Mouse (Mus musculus): ENCODE data around the gene Tssk4. TPM values are rescaled to one million over a fixed set of nuclear protein-coding genes. Genes with fewer than 3 reads are reported as not detected.

The Tssk4 gene
- polyA plus RNA-seq, 1 experiment = 1.7 TPM

DNA sequence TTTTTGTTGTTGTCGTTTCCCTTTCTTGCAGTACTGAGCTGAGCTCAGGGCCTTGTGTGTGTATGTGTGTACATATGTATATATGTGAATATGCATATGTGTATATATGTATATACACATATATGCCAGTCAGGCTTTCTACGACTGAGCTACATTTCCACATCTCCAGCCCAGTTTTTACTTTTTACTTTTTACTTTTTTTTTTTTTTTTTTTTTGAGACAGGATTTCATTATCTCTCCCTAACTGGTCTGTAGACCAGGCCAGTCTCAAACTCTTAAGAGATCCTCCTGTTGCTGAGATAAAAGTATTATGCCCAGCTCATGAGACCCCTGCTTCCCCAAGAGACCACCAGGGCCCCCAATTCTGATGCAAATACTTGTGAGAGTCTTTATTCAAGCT lies 33.1 kb upstream of the Tssk4 start:
- TF ChIP-seq CTCF (IDR thresholded peaks at IDR 0.05; ENCODE audit: low read depth, low read length) = no peak
- no peak for TF ChIP-seq POLR2A (IDR thresholded peaks at IDR 0.05; ENCODE audit: borderline replicate concordance, low read depth, low read length)
- H3K4me3 ChIP-seq (ENCODE audit: insufficient read depth, low read length) = no peak overlapping the region
- H3K4me1 ChIP-seq (ENCODE audit: control insufficient read depth, insufficient read depth, low read length) = no peaks in the 10 kb centered on the region
- no peak overlapping the region for H3K27ac ChIP-seq (ENCODE audit: insufficient read depth, low read depth, low read length)

DNA sequence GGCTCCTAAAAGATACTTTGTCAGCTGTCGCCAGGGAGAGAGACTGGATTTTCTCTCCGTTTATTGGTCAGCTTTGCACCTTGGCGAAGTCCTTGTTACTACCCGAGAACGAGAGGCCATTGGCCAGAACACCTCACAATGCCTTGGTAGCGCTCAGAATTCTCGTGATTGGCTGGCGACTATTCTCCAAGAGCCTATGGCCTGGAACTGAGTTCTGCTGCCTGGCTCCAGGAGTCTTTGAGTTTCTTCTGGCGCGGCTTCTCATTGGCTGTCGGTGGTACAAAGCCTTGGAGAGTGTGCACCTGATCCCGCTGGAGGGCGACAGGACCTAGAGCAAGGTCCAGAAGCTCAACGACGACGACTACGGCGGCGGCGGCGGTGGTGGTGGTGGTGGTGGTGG lies 32.2 kb upstream of the Tssk4 start, which contains the start of gene Rec8:
Gene Rec8, plus strand, starts transcription at position 216 of the 400 bp plus-strand sequence.
- no peak within 1 kb of the TSS for H3K4me3 ChIP-seq (ENCODE audit: insufficient read depth, low read length)
- H3K27ac ChIP-seq (ENCODE audit: insufficient read depth, low read depth, low read length) = no peak within 1 kb of the TSS
- H3K4me1 ChIP-seq (ENCODE audit: control insufficient read depth, insufficient read depth, low read length) = no peaks in the 10 kb centered on the region
- TF ChIP-seq POLR2A (IDR thresholded peaks at IDR 0.05; ENCODE audit: borderline replicate concordance, low read depth, low read length) (no peak), CTCF (IDR thresholded peaks at IDR 0.05; ENCODE audit: low read depth, low read length) (no peak)

- H3K27ac ChIP-seq (ENCODE audit: insufficient read depth, low read depth, low read length) = no peak overlapping the region
- no peak overlapping the region for H3K4me3 ChIP-seq (ENCODE audit: insufficient read depth, low read length)
- no peaks in the 10 kb centered on the region for H3K4me1 ChIP-seq (ENCODE audit: control insufficient read depth, insufficient read depth, low read length)
- no peak for TF ChIP-seq CTCF (IDR thresholded peaks at IDR 0.05; ENCODE audit: low read depth, low read length)
Observed at GRCm38 (mm10) chr14:55618486-55619195, 31.3 kb upstream of the Tssk4 start.

GRCm38 (mm10) chr14:55628077-55628827 lies 21.7 kb upstream of the Tssk4 start:
- H3K4me3 ChIP-seq (ENCODE audit: insufficient read depth, low read length) = no peak overlapping the region
- no peak for TF ChIP-seq CTCF (IDR thresholded peaks at IDR 0.05; ENCODE audit: low read depth, low read length)
- no peak for TF ChIP-seq POLR2A (IDR thresholded peaks at IDR 0.05; ENCODE audit: borderline replicate concordance, low read depth, low read length)
- H3K27ac ChIP-seq (ENCODE audit: insufficient read depth, low read depth, low read length) = no peak overlapping the region
- H3K4me1 ChIP-seq (ENCODE audit: control insufficient read depth, insufficient read depth, low read length) = no peaks in the 10 kb centered on the region

GRCm38 (mm10) chr14:55629312-55629711 lies 20.7 kb upstream of the Tssk4 start:
- no peak overlapping the region for H3K4me3 ChIP-seq (ENCODE audit: insufficient read depth, low read length)
- TF ChIP-seq CTCF (IDR thresholded peaks at IDR 0.05; ENCODE audit: low read depth, low read length) (peak; percentile 70), POLR2A (IDR thresholded peaks at IDR 0.05; ENCODE audit: borderline replicate concordance, low read depth, low read length) (no peak)
- no peaks in the 10 kb centered on the region for H3K4me1 ChIP-seq (ENCODE audit: control insufficient read depth, insufficient read depth, low read length)
- H3K27ac ChIP-seq (ENCODE audit: insufficient read depth, low read depth, low read length) = no peak overlapping the region

DNA sequence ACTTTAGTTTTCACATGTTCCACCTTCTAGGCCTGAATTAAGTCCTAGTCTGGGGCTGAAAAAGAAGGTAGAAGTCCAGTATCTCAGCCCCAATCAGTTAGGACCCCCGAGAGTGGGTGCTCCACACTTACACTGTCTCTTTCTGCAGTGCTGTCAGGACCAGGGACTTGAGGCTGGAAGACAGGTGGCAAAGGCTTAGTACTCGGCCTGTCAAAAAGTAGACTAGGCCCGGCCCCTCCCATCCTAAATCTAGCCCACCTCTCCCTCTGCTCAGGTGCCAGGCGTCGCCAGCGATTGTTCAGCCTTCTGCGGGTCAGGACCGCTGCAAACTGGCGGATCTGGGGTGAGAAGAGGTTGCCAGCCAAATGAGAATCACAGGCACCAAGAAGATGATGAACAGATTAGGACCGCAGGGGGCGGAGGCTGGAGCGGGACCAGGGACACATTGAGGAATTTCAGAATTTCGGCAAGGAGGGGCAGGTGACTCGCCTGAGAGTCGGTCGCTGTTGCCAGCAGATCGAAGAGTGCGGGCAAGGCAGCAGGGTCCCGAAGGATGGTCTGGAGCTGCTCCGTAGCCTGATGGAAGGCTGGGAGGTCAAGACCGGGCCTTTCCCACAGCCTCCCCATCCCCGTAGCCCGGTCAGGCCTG lies 15.0 kb upstream of the Tssk4 start:
- H3K4me3 ChIP-seq (ENCODE audit: insufficient read depth, low read length) = peak overlapping the region; percentile 83
- H3K27ac ChIP-seq (ENCODE audit: insufficient read depth, low read depth, low read length) = peak overlapping the region; percentile 24; the same call in 1 of the 2 replicates
- TF ChIP-seq CTCF (IDR thresholded peaks at IDR 0.05; ENCODE audit: low read depth, low read length) (no peak; the same call in 1 of the 2 replicates), POLR2A (IDR thresholded peaks at IDR 0.05; ENCODE audit: borderline replicate concordance, low read depth, low read length) (no peak)
- H3K4me1 ChIP-seq (ENCODE audit: control insufficient read depth, insufficient read depth, low read length) = peaks cover 5% of the 10 kb centered on the region; the same call in 1 of the 2 replicates

DNA sequence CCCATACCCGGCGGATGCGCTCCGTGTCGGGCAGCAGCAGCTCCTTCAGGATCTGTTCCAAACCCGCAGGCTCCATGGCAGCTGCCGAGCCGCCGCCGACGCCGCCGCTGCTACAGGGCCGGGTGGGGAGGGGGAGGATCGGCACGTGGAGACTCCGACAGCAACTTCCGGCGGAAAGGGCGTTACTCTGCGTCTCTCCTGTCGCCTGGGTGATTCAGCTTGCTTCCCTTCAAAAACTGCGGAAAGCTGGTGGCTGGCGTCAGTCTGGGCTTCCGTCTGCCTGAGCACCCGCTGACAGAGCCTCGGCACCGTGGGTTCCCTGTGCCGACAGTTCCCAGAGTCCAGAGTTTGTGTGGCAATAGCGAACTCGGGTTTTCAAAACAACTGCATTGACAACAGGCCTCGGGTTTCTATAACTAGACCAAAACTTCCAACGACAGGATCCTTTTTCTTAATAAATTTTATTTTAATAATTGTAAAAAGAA lies 14.4 kb upstream of the Tssk4 start, which contains the start of gene Ipo4:
Gene Ipo4, minus strand, starts transcription at position 435 of the 485 bp plus-strand sequence.
- TF ChIP-seq CTCF (IDR thresholded peaks at IDR 0.05; ENCODE audit: low read depth, low read length) (no peak), POLR2A (IDR thresholded peaks at IDR 0.05; ENCODE audit: borderline replicate concordance, low read depth, low read length) (no peak)
- Histone ChIP-seq H3K4me1 (ENCODE audit: control insufficient read depth, insufficient read depth, low read length) (peaks cover 5% of the 10 kb centered on the region; the same call in 1 of the 2 replicates), H3K4me3 (ENCODE audit: insufficient read depth, low read length) (peak within 1 kb of the TSS; percentile 83), H3K27ac (ENCODE audit: insufficient read depth, low read depth, low read length) (peak within 1 kb of the TSS; percentile 24; the same call in 1 of the 2 replicates)

DNA sequence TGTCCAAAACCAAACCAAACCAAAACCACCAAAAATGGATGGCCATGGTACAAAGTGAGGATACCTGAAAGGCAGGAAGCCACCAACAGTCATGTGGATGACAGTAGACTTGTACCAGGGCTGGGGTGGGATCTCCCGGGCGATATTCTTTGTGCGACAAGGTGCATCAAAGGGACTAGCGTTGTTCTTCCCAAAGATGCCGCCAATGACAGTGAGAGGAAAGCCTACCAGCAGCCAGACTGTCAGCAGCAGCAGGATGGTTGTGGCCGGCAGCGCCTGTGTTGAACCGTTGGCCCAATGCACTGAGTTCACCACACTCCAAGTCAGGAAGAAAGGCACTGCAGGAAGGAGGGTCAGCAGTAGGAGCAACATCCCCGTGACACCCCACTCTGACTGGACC lies 12.2 kb upstream of the Tssk4 start, which contains the start of gene Gm49378:
Gene Gm49378, minus strand, starts transcription at position 101 of the 400 bp plus-strand sequence.
- H3K4me3 ChIP-seq (ENCODE audit: insufficient read depth, low read length) = no peak within 1 kb of the TSS
- peaks cover 8% of the 10 kb centered on the region for H3K4me1 ChIP-seq (ENCODE audit: control insufficient read depth, insufficient read depth, low read length)

GRCm38 (mm10) chr14:55640816-55641215 lies 9.2 kb upstream of the Tssk4 start:
- Histone ChIP-seq H3K4me3 (ENCODE audit: insufficient read depth, low read length) (no peak overlapping the region), H3K27ac (ENCODE audit: insufficient read depth, low read depth, low read length) (no peak overlapping the region), H3K4me1 (ENCODE audit: control insufficient read depth, insufficient read depth, low read length) (peaks cover 13% of the 10 kb centered on the region)
- TF ChIP-seq POLR2A (IDR thresholded peaks at IDR 0.05; ENCODE audit: borderline replicate concordance, low read depth, low read length) = no peak
- no peak for TF ChIP-seq CTCF (IDR thresholded peaks at IDR 0.05; ENCODE audit: low read depth, low read length)

More for the DNA sequence above, 12.2 kb upstream of the Tssk4 start, which contains the start of gene Gm49378:
- no peak for TF ChIP-seq CTCF (IDR thresholded peaks at IDR 0.05; ENCODE audit: low read depth, low read length)
- no peak for TF ChIP-seq POLR2A (IDR thresholded peaks at IDR 0.05; ENCODE audit: borderline replicate concordance, low read depth, low read length)
- H3K27ac ChIP-seq (ENCODE audit: insufficient read depth, low read depth, low read length) = no peak within 1 kb of the TSS

All from bone marrow macrophage, adult 2 months (primary cell).